Mouse (Mus musculus) mouse trophoblast stem cell (cell line): ENCODE data around the gene Adgra3.

Experiments
- in situ Hi-C, 2 experiments: fragments of 300-500 bp; cut with MseI, MboI; formaldehyde crosslinking; loops; 2 replicates in 1 of 2; 3 replicates in 1 of 2; pipeline ENCODE4 v1.15.1; 2025

The Adgra3 gene

DNA sequence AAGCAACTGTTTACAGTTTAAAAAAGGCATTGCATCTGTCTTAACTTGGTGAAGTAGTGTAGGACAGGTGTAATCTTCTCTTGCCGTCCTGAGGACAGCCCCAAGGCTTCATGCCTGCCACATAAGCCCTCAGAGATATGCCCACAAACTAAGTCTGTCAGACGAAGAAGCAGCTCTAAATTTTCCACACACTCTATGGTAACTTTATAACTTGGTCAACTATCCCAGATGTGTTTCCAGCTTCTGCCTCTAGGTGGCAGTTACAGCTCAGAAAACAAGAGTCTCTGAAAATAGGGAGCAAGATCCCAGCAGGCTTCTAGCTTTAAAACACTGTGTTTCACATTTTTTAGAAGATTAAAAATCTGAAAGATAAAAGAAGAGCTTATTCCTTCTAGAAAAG lies 82.8 kb downstream of the Adgra3 start:
- in situ Hi-C loops: loop anchor here (25.0 kb wide), 1 partner anchor 236 kb away; no protein-coding TSS in a partner anchor

DNA sequence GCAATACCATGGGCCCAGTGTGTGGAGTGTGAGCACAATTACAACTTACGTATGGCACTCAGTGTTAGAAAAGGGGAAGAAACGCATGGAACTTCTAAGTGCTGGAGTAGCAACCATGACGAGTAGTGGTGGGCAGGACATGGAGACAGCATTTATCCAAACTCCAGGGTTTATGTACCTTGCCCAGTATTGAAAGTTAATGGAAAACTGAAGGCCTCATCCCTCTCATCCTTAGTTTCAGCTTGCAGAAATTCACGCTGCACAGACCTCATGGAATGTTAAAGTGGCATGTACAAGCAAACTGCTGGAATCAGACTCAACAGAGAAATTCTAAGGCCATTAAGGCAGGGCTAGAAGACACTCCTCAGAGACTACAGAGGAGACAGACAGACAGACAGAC lies 84.6 kb downstream of the Adgra3 start:
- in situ Hi-C loops: no loop called here

DNA sequence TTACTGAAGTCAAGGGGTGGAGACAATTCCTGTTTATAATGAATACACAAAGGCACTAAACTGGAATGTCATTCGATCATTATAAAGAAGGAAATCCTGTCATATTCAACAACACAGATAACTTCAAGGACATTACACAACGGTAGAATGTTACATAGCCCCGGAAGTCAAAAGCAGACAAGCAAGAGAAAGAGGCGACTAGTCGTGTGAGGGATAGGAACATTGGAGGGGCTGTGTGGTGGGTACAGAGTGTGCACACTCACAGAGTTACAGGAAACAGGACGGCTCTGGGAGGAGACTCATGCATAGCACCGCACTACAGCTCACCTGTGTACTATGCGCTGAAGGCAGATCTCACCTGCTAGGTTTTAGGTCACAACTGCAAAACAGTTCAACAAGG lies 89.1 kb downstream of the Adgra3 start:
- in situ Hi-C loops: no loop called here

DNA sequence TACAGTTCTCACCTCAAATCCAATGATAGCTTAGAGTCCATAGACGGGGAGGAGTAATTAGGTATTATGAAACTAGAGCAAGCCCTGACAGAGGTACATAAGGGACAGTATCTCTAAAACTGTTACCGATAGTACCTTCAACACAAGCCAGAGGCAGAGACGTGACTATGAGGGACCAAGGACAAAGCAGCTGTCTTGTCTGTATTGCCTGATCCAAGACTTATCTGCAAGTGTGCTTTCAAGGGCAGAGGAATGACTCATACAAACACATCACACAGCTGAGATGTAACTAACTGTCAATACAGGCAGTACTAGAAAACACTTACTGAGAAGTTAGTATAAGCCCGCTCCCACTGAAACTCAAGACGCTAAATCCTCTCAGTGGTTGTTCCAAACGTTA lies 91.1 kb downstream of the Adgra3 start:
- in situ Hi-C loops: no loop called here

DNA sequence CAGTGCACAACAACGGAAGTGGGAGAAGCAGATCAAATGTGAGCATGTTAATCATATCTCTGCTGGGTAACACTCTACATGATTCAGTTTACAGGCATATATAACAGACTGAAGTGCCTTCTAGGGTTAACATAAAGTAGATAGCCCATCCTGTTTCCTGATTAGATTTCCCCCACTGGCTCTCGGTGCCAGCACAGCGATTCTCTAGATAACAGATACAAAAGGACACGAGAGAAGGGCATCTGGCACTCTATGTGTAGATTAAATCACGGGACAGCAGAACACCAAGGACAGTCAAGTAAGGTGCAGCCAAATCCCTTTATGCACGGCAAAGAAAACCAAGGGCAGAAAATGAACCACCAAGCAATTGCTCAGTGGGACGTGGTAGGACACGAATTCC lies 93.0 kb downstream of the Adgra3 start:
- in situ Hi-C loops: no loop called here

DNA sequence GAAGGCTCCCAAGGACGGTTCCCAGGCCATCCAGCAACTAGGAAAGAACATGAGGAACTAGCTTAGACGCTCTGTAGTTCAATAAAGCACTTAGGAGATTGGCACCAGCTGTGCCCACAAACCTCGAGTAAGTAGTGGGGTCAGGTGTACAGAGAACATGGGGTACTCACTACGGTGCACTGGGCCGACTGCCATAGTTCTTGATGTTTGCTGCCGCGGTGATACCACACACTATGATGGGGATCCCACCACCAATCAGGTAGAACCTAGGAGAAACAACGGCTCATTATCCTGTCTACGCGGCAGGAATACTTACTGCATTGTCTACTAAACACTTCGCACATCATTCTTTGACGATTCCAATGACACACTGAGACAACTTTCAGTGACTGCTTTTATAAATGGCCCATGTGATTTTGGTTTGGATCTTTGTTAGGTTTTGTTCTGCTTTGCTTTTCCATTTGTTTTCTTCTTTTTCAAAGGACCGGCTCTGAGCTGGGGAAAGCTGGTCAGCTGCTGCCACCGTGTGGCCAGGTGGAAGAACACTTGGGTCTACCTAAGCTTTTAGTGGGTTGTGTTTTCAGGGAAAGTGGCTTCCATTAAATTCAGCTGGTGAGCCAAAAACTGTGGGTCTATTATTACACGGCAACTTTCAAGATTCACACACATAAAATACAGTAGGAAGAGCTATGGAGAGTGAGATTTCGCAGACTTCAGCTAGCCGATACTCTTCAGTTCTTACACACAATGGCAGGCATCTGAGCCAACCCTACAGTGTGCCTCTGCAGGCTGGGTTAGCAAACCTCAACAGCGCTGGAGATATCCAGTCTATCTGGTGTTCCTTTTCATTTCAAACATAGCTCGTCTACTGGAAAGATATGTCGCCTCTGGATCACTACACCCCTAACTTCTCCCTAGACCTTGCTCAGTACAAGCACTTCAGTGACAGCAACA lies 97.1 kb downstream of the Adgra3 start:
- in situ Hi-C loops: loop anchor here (5.0 kb wide), 2 partner anchors 594 to 599 kb away; no protein-coding TSS in a partner anchor

DNA sequence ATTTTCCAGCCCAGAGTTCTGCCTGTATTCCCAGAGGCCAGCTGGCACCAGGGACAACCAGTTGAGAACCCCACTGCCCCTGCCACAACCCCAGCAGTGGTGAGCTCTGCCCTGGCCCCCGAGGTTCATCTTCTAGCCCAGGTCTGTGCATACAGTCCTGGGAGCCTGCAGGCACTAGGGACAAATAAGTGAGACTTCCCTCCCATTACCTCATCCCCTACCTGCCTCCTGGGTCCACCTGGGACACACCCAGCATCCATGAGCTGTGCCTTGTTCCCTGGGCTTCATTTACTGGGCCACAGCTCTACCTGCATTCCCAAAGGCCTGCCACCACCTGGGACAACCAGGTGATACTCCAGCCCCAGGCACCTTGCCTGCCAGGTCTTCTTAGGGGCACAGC lies 122.5 kb downstream of the Adgra3 start:
- in situ Hi-C loops: no loop called here

DNA sequence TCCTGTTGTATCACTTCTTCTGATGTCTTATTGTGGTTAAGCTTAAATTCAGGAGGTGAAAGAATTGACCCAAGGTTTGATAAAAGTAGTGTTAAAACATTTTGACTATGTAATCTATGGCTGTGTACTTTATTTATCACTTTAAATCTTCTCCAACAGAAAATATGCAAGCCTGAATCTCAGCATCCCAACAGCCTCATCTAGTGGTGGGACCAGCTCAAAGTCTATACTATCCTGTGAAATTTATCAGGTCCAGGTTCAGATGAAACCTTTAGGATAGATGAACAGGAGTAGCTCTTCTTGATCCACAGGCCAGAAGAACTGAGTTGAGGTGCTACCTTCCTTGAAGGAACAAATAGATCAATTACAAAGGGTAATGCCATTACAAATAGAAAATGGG lies 134.1 kb downstream of the Adgra3 start:
- in situ Hi-C loops: no loop called here

DNA sequence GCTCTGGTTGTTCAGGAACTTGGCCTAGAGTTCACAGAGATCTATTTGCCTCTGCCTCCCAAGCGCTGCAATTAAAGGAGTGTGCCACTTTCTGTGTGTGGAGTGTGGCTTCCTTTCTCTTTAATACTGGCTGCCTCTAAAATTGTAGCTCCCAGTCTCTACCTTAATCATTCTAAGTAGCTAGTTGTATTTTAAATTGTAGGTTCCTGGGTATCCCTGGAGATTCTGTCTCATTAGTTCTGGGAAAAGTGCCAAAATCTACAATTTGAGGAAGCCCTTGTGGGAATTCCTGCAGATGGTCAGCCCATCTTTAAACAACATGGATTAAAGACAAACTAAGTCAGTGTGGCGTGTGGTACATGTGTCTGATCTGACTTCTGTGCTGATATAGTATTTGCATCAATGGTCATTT lies 143.1 kb downstream of the Adgra3 start:
- in situ Hi-C loops: no loop called here
